ENCODE assay signal across 31 mouse cellular contexts in the genomic region with DNA sequence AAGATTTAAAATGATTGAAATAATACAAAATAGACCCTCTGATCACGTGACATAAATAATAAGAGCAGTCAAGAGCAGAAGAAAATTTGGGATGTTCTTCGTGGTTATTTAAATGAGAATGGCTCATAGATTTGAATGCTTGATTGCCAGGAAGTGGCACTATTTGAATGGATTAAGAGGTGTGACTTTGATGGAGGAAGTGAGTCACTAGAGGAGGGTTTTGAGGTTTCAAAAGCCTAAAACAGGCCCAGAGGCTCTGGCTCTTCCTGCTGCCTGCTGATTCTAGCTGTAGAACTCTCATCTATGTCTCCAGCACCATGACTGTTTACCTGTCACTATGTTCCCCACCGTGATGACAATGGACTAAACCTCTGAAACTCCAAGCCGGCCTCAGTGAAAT. TPM values are rescaled to one million over a fixed set of nuclear protein-coding genes. Genes with fewer than 3 reads are reported as not detected.
DNase-seq lines count a peak whose midpoint lies in the region; ATAC-seq and TF ChIP-seq lines count a peak whose summit lies in the region.
"Had no signal": no experiment of that assay in that cellular context is flagged by ENCODE, and none has a peak within 500 bp of the region (broad histone marks: within the 10 kb centered on the region; RNA-seq: fewer than 3 reads in every experiment).

No protein-coding gene starts in this region.

- H3K4me2 ChIP-seq in liver, embryonic 11.5 days, result no peak overlapping the region
- no peak overlapping the region for H3K4me2 ChIP-seq in liver, postnatal 0 days (ENCODE audit: low read depth, low read length)
- H3K4me2 ChIP-seq: embryonic facial prominence, embryonic 13.5 days; forebrain, embryonic 12.5 days; forebrain, embryonic 15.5 days; heart, embryonic 11.5 days; hindbrain, embryonic 13.5 days had no signal

- 67% methylated on average over 4 of the region's 4 CpGs for WGBS in liver, embryonic 11.5 days
- 71% methylated on average over 4 of the region's 4 CpGs for WGBS in liver, postnatal 0 days (ENCODE audit: insufficient replicate concordance)

- no peak for TF ChIP-seq CTCF in liver, postnatal 0 days (IDR thresholded peaks at IDR 0.05; ENCODE audit: low read depth)

- no peaks in the 10 kb centered on the region; the same call in 1 of the 2 replicates for H3K27me3 ChIP-seq in liver, embryonic 11.5 days (replicated peaks; ENCODE audit: control insufficient read depth, insufficient read depth, low read length)
- peaks cover 8% of the 10 kb centered on the region for H3K27me3 ChIP-seq in liver, postnatal 0 days (ENCODE audit: insufficient read depth, low read length)
- H3K27me3 ChIP-seq: forebrain, embryonic 12.5 days; forebrain, embryonic 15.5 days; hindbrain, embryonic 13.5 days had no signal

- no peak overlapping the region for H3K4me3 ChIP-seq in liver, embryonic 11.5 days (ENCODE audit: low read depth, low read length)
- no peak overlapping the region for H3K4me3 ChIP-seq in liver, postnatal 0 days (ENCODE audit: low read depth, low read length)
- H3K4me3 ChIP-seq: embryonic facial prominence, embryonic 10.5 days; embryonic facial prominence, embryonic 13.5 days; erythroblast, embryonic 14.5 days; forebrain, embryonic 12.5 days; forebrain, embryonic 15.5 days; hindbrain, embryonic 10.5 days; hindbrain, embryonic 13.5 days had no signal

- DNase-seq in liver, embryonic 11.5 days (ENCODE audit: low spot score), result peak; percentile 9
- no peak for DNase-seq in liver, postnatal 0 days
- peak; percentile 34 for DNase-seq in 3T3-L1 (ENCODE audit: low read depth, low spot score)
- DNase-seq in 416B (ENCODE audit: low read depth), result peak; percentile 63
- DNase-seq in ovary, postnatal 14 days (ENCODE audit: low spot score), result no peak
- no peak for DNase-seq in frontal cortex, postnatal 10 days (ENCODE audit: low spot score in 2 of 2)
- DNase-seq: adrenal gland, adult 8-10 months; adrenal gland, postnatal 25 days; B cell, adult 2 months; cerebellum, adult 11-12 months; cerebellum, adult 8-10 months; cerebellum, postnatal 10 days; cerebellum, postnatal 36 days; embryo, embryonic 11 days; gastrocnemius, postnatal 10 days; gastrocnemius, postnatal 36 days; heart, postnatal 36 days had no signal

- H3K27ac ChIP-seq in liver, embryonic 11.5 days (ENCODE audit: low read depth, low read length), result no peak overlapping the region
- no peak overlapping the region for H3K27ac ChIP-seq in liver, postnatal 0 days (ENCODE audit: low read depth)
- H3K27ac ChIP-seq: embryonic facial prominence, embryonic 10.5 days; embryonic facial prominence, embryonic 13.5 days; forebrain, embryonic 12.5 days; forebrain, embryonic 15.5 days; hindbrain, embryonic 10.5 days; hindbrain, embryonic 13.5 days had no signal

- no peak for ATAC-seq in liver, embryonic 11.5 days (replicated peaks; ENCODE audit: low FRiP score)
- no peak for ATAC-seq in liver, postnatal 0 days
- ATAC-seq: activated CD4-positive, CD25-positive, alpha-beta regulatory T cell, adult 4 months; forebrain, embryonic 15.5 days; hindbrain, embryonic 16.5 days had no signal

- no peaks in the 10 kb centered on the region for H3K9me3 ChIP-seq in liver, embryonic 11.5 days (ENCODE audit: control insufficient read depth, low read length)
- H3K9me3 ChIP-seq in liver, postnatal 0 days (ENCODE audit: low read length), result no peaks in the 10 kb centered on the region
- H3K9me3 ChIP-seq: embryonic facial prominence, embryonic 10.5 days; embryonic facial prominence, embryonic 13.5 days; forebrain, embryonic 12.5 days; forebrain, embryonic 15.5 days; hindbrain, embryonic 10.5 days; hindbrain, embryonic 13.5 days had no signal

- no peak overlapping the region for H3K9ac ChIP-seq in liver, embryonic 11.5 days (ENCODE audit: low read depth, low read length)
- H3K9ac ChIP-seq in liver, postnatal 0 days (replicated peaks), result no peak overlapping the region
- H3K9ac ChIP-seq: embryonic facial prominence, embryonic 13.5 days; forebrain, embryonic 12.5 days; forebrain, embryonic 15.5 days; hindbrain, embryonic 13.5 days had no signal

- H3K4me1 ChIP-seq in liver, embryonic 11.5 days (replicated peaks; ENCODE audit: control insufficient read depth, insufficient read depth, low read length), result no peaks in the 10 kb centered on the region
- no peaks in the 10 kb centered on the region for H3K4me1 ChIP-seq in liver, postnatal 0 days (ENCODE audit: insufficient read depth)
- H3K4me1 ChIP-seq: embryonic facial prominence, embryonic 10.5 days; embryonic facial prominence, embryonic 13.5 days; forebrain, embryonic 12.5 days; forebrain, embryonic 15.5 days; hindbrain, embryonic 13.5 days had no signal

- TF ChIP-seq EP300 in liver, postnatal 0 days (IDR thresholded peaks at IDR 0.05; ENCODE audit: low read depth), result no peak

- no peaks in the 10 kb centered on the region for H3K36me3 ChIP-seq in liver, embryonic 11.5 days (ENCODE audit: control insufficient read depth, insufficient read depth, low read length)
- H3K36me3 ChIP-seq in liver, postnatal 0 days (replicated peaks; ENCODE audit: insufficient read depth, low read length), result no peaks in the 10 kb centered on the region
- H3K36me3 ChIP-seq: embryonic facial prominence, embryonic 10.5 days; embryonic facial prominence, embryonic 13.5 days; forebrain, embryonic 12.5 days; forebrain, embryonic 15.5 days; hindbrain, embryonic 10.5 days; hindbrain, embryonic 13.5 days had no signal

RNA-seq across cellular contexts. Expression of a gene that starts 12.1 kb away (rescaled TPM):
- not detected in 2 replicates for polyA plus RNA-seq in liver, embryonic 11.5 days (2014; fragmentation: Nextera tagmentation; extraction: Ambion mirVana)
- polyA plus RNA-seq in liver, postnatal 0 days (2015; fragmentation: Nextera tagmentation; extraction: Ambion mirVana), result 29.9 and 33.3 TPM in 2 replicates
- polyA plus RNA-seq: activated CD4-positive, CD25-positive, alpha-beta regulatory T cell, adult 4 months; cortical plate, adult 2 months; embryonic facial prominence, embryonic 10.5 days; embryonic facial prominence, embryonic 13.5 days; erythroblast, embryonic 14.5 days; forebrain, embryonic 12.5 days; forebrain, embryonic 15.5 days; heart, embryonic 11.5 days; heart, embryonic 14.5 days; heart, postnatal 0 days; hindbrain, embryonic 10.5 days; hindbrain, embryonic 13.5 days; hindbrain, embryonic 16.5 days had no signal

RNA-seq across cellular contexts. Expression of a gene that starts 16.4 kb away (rescaled TPM):
- polyA plus RNA-seq in liver, embryonic 11.5 days (2014; fragmentation: Nextera tagmentation; extraction: Ambion mirVana), result not detected in 2 replicates
- polyA plus RNA-seq in liver, postnatal 0 days (2015; fragmentation: Nextera tagmentation; extraction: Ambion mirVana), result not detected in 2 replicates
- polyA plus RNA-seq: activated CD4-positive, CD25-positive, alpha-beta regulatory T cell, adult 4 months; brain, embryonic 14.5 days; cortical plate, adult 2 months; embryonic facial prominence, embryonic 10.5 days; embryonic facial prominence, embryonic 13.5 days; erythroblast, embryonic 14.5 days; forebrain, embryonic 12.5 days; forebrain, embryonic 15.5 days; heart, embryonic 11.5 days; heart, embryonic 14.5 days; heart, postnatal 0 days; hindbrain, embryonic 10.5 days; hindbrain, embryonic 13.5 days; hindbrain, embryonic 16.5 days had no signal

RNA-seq across cellular contexts. Expression of a gene that starts 37.8 kb away (rescaled TPM):
- polyA plus RNA-seq in liver, embryonic 11.5 days (2014; fragmentation: Nextera tagmentation; extraction: Ambion mirVana), result not detected in 2 replicates
- polyA plus RNA-seq in liver, postnatal 0 days (2015; fragmentation: Nextera tagmentation; extraction: Ambion mirVana), result not detected in 2 replicates
- polyA plus RNA-seq: activated CD4-positive, CD25-positive, alpha-beta regulatory T cell, adult 4 months; brain, embryonic 14.5 days; cortical plate, adult 2 months; embryonic facial prominence, embryonic 10.5 days; embryonic facial prominence, embryonic 13.5 days; erythroblast, embryonic 14.5 days; forebrain, embryonic 12.5 days; forebrain, embryonic 15.5 days; heart, embryonic 11.5 days; heart, embryonic 14.5 days; heart, postnatal 0 days; hindbrain, embryonic 10.5 days; hindbrain, embryonic 13.5 days; hindbrain, embryonic 16.5 days had no signal

RNA-seq across cellular contexts. Expression of a gene that starts 39.2 kb away (rescaled TPM):
- polyA plus RNA-seq in liver, embryonic 11.5 days (2014; fragmentation: Nextera tagmentation; extraction: Ambion mirVana), result 0.14 and 0.21 TPM in 2 replicates
- polyA plus RNA-seq in liver, postnatal 0 days (2015; fragmentation: Nextera tagmentation; extraction: Ambion mirVana), result 0.66 and 0.70 TPM in 2 replicates
- polyA plus RNA-seq: erythroblast, embryonic 14.5 days had no signal

RNA-seq across cellular contexts. Expression of a gene that starts 49.0 kb away (rescaled TPM):
- 128 and 140 TPM in 2 replicates for polyA plus RNA-seq in liver, embryonic 11.5 days (2014; fragmentation: Nextera tagmentation; extraction: Ambion mirVana)
- polyA plus RNA-seq in liver, postnatal 0 days (2015; fragmentation: Nextera tagmentation; extraction: Ambion mirVana), result 128 and 130 TPM in 2 replicates

Comparison
In these comparisons a context has a peak if more than half of its experiments do, and no peak if none do; other contexts are left out.
1. DNase-seq: peak in liver, embryonic 11.5 days (single experiment), 3T3-L1 (single experiment) and 416B (single experiment); none in liver, postnatal 0 days (single experiment), ovary, postnatal 14 days (single experiment) and frontal cortex, postnatal 10 days (0 of 2).
2. RNA of a gene that starts 12.1 kb away (polyA plus RNA-seq): 29.9 to 33.3 TPM in liver, postnatal 0 days; not detected in liver, embryonic 11.5 days; every median in the first group is over 10 times any median in the second.